Mouse (Mus musculus) E14TG2a.4 (cell line): ENCODE measurements around the gene Cse1l.

Experiments used
- H3K27me3 ChIP-seq: 2 replicates; pipeline ENCODE4 v1.6.1; 2014; ENCODE audit warnings: low read length, control low read depth; ENCODE audit not compliant: insufficient read depth
- H3K36me3 ChIP-seq: 2 replicates; pipeline ENCODE4 v1.6.1; 2014; ENCODE audit warnings: low read length, control low read depth; ENCODE audit not compliant: insufficient read depth
- H3K4me1 ChIP-seq: replicated peaks from 2 replicates; pipeline ENCODE4 v1.6.1; 2014; ENCODE audit warnings: low read depth, low read length, control low read depth
- H3K4me3 ChIP-seq: replicated peaks from 2 replicates; pipeline ENCODE4 v1.5.1; 2014; ENCODE audit warnings: mild to moderate bottlenecking, low read length
- H3K9me3 ChIP-seq: 2 replicates; pipeline ENCODE4 v1.6.1; 2014; ENCODE audit warnings: low read length, control low read depth
- CTCF ChIP-seq: conservative IDR thresholded peaks from 2 replicates; pipeline ENCODE4 v1.5.1; 2014; ENCODE audit warnings: low read length
- NANOG ChIP-seq: IDR thresholded peaks from 2 replicates; pipeline ENCODE4 v1.6.1; 2014; ENCODE audit warnings: borderline replicate concordance, low read length, mixed read lengths
- POU5F1 ChIP-seq: IDR thresholded peaks from 2 replicates; pipeline ENCODE4 v1.6.1; 2014; ENCODE audit warnings: low read length, borderline replicate concordance

Gene Cse1l

DNA sequence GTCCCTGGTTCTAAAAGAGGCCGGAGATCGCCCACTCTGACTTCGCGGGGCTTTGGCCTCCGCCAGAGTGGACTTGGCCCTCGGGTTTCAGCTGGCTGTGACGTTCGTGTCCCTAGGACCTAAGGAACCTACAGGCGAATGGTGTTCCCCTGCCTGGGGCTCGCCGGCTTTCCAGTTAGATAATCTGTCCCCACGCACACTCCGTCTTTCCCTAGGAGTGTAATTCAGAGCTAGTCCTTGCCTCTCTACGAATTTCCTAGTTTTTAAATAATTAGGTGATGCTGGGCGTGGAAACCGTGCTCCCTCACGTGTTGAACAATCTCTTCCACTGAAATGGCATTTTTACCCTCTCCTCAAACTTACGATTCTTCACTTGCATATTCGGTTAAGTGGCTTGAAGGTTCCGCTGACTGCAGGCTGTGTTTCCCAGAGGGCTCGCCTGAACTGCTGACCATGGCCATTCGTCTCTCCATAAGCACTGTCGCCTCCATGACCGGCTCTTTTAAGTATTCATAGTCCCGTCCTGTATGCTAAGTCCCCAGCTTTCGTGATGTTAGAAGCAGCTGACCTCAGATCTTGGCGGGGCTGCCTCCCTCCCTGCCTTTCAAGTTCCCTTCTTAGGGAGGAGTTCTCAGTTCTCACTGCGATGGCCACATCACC is 813 bp downstream of the Cse1l start:
- Histone ChIP-seq H3K4me3 (peak overlapping the region; percentile 98), H3K27me3 (no peaks in the 10 kb centered on the region), H3K36me3 (peaks cover 33% of the 10 kb centered on the region), H3K9me3 (no peaks in the 10 kb centered on the region), H3K4me1 (peaks cover 57% of the 10 kb centered on the region)
- TF ChIP-seq CTCF (no peak), NANOG (no peak), POU5F1 (no peak)

DNA sequence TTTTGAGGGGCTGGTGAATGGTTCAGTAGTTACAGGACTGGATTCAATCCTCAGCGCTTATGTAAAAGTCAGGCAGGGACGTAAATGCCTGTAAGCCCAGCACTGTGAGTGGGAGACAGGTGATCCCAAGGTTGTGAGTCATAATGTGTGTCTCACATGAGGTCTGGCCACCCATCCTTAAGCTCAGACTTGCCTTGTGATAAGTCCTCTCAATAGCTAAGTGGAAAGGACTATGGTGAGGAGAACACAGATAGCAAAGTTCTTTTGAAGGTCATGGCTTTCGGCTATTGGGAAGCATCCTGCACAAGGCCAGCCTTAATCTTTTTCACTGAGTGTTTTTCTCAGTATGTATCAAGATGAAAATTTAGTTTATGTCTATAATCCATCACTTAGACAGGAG is 3.9 kb downstream of the Cse1l start:
- peaks cover 69% of the 10 kb centered on the region for H3K4me1 ChIP-seq
- no peaks in the 10 kb centered on the region for H3K9me3 ChIP-seq
- TF ChIP-seq CTCF (no peak), NANOG (no peak), POU5F1 (no peak)
- no peak overlapping the region for H3K4me3 ChIP-seq
- no peaks in the 10 kb centered on the region for H3K27me3 ChIP-seq
- H3K36me3 ChIP-seq: peaks cover 56% of the 10 kb centered on the region

DNA sequence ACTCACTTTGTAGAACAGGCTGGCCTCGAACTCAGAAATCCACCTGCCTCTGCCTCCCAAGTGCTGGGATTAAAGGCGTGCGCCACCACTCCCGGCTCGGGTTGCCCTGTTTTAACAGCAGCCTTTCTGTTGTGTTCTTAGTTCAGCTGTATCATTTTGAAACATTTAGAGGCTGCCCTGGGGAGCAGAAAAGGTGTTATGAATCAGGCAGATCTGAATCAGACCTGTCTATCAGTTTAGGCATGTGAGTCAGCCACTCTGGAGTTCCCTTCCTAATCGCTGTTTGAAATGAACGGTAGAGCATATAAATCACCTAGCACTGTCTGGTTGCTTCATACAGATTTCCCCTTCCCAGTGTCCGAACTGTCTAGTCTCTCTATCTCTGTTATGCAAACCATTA is 4.7 kb downstream of the Cse1l start:
- TF ChIP-seq POU5F1 (no peak), CTCF (no peak), NANOG (no peak)
- Histone ChIP-seq H3K4me1 (peaks cover 61% of the 10 kb centered on the region), H3K4me3 (no peak overlapping the region; the same call in 1 of the 2 replicates), H3K36me3 (peaks cover 63% of the 10 kb centered on the region), H3K9me3 (no peaks in the 10 kb centered on the region), H3K27me3 (no peaks in the 10 kb centered on the region)

DNA sequence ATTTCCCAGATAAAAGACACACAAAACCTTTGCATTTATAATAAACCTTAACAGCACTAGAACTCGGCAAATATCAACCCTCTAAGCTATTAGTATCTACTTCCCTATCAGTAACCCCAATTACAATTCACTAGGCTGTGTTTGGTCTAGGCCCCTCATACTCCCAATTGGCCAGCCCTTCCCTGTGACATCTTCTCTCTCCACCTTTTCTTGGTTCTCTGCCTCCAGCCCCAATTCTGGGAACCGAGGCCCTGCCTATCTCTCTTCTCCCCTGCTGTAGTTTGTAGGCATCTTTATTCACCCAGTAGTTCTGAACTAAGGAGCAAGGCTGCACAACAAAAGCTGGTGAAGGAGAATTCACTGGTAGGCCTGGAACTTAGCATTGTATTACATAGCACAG is 18.1 kb downstream of the Cse1l start:
- H3K27me3 ChIP-seq: no peaks in the 10 kb centered on the region
- H3K4me3 ChIP-seq: no peak overlapping the region
- H3K9me3 ChIP-seq: no peaks in the 10 kb centered on the region
- H3K36me3 ChIP-seq: peaks cover 98% of the 10 kb centered on the region
- H3K4me1 ChIP-seq: peaks cover 8% of the 10 kb centered on the region; the same call in 1 of the 2 replicates
- TF ChIP-seq CTCF (no peak), NANOG (no peak), POU5F1 (no peak)

DNA sequence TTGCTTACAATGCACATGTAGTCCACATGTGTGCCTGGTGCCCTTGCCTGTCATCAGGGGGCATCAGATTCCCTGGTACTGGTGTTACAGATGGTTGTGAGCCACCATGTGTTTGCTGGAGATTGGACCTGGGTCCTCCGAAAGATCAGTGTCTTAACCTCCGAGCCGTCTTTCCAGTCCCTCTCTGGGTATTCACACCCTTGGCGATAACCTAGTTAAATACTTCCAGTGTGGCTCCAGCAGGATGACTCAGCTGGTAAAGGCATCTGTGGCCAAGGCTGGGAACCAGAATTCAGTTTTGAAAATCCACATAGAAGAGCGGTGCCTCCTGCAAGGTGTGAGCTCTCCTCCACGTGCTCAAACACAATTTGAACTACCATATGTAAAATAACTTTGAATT is 28.1 kb downstream of the Cse1l start:
- H3K27me3 ChIP-seq: no peaks in the 10 kb centered on the region
- TF ChIP-seq NANOG (no peak), CTCF (no peak), POU5F1 (no peak)
- no peak overlapping the region for H3K4me3 ChIP-seq

DNA sequence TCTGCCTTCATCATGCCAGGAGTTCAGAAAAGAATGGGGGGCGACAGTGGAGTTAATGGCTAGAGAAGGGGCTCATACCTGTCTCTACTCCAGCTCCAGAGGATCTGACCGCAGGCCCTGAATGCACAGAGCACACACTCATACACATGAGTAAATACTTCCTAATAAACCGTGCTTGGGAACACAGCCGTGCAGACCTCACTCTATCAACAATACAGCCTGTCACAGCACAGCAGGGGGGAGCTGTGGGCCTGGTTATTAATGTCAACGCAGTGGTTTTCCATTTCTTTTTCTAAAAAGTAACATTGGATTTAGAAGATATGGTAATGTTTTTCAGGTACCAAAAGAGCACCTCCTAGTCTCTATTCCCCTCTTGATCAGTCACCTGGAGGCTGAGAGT is 28.6 kb downstream of the Cse1l start:
- H3K27me3 ChIP-seq: no peaks in the 10 kb centered on the region
- no peak for TF ChIP-seq POU5F1
- no peak for TF ChIP-seq CTCF
- TF ChIP-seq NANOG: no peak
- no peak overlapping the region for H3K4me3 ChIP-seq
- H3K4me1 ChIP-seq: no peaks in the 10 kb centered on the region
- no peaks in the 10 kb centered on the region for H3K9me3 ChIP-seq
- peaks cover 98% of the 10 kb centered on the region for H3K36me3 ChIP-seq

More for the DNA sequence above, 28.1 kb downstream of the Cse1l start:
- Histone ChIP-seq H3K9me3 (no peaks in the 10 kb centered on the region), H3K36me3 (peaks cover 98% of the 10 kb centered on the region), H3K4me1 (no peaks in the 10 kb centered on the region)

DNA sequence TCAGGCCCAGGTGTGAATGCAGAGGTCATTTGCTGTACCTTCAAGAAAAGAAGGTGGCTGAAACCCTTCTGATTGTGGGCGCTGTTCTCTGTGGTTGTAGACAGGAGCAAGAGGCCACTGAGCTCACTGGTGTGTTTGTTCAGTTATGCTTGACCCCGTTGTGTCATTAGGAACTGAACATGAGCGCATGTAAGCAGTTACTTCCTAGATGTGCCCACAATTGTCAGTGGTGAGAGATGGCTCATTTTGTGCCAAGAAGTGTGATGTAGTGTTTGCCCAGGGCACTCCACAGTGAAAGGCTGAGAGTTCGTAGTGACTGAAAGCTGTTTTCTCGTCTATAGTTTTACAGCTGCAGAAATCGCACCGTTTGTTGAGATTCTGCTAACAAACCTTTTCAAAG is 29.7 kb downstream of the Cse1l start:
- Histone ChIP-seq H3K4me1 (no peaks in the 10 kb centered on the region), H3K27me3 (no peaks in the 10 kb centered on the region), H3K9me3 (no peaks in the 10 kb centered on the region), H3K4me3 (no peak overlapping the region), H3K36me3 (peaks cover 96% of the 10 kb centered on the region)
- TF ChIP-seq CTCF (no peak), POU5F1 (no peak), NANOG (no peak)

DNA sequence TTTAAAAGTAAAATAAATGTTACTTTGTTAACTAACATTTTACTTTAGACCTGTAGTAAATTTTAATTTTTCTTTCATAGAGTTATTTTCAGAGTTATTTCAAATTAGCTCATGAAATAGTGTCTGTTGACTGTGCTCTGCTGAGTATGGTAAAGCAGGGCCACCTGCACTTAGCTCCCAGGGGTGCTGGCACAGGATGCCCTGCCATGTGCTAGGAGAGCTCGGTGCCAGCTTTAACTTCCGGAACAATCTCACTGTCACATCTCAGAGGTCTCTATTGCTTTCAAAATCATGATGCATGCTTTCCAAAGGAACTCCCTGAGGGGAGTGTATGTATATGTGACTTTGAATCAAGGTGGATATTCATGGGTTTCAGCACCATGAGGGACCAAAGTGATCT is 30.3 kb downstream of the Cse1l start:
- TF ChIP-seq NANOG: no peak
- no peak for TF ChIP-seq CTCF
- TF ChIP-seq POU5F1: no peak
- Histone ChIP-seq H3K4me3 (no peak overlapping the region), H3K27me3 (no peaks in the 10 kb centered on the region), H3K36me3 (peaks cover 96% of the 10 kb centered on the region), H3K4me1 (no peaks in the 10 kb centered on the region), H3K9me3 (no peaks in the 10 kb centered on the region)

DNA sequence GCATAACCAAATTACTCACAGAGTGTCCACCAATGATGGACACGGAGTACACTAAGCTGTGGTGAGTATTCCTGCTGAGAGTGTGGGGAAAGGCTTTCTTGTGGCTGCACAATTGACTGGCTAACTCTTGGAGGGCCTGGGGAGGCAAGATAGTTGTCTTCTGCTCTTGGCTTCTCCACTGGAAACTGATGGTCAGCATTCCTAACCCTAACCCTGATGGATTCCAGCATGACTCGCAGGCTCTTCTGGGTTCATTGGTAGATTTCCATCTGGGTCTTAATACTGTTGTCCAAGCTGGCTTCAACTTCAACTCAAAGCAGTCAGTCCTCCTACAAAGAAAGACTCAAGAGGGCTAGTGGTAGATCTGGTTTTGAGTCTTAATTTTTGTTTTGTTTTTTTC is 37.3 kb downstream of the Cse1l start:
- H3K9me3 ChIP-seq: no peaks in the 10 kb centered on the region
- peaks cover 98% of the 10 kb centered on the region for H3K36me3 ChIP-seq
- TF ChIP-seq POU5F1 (no peak), NANOG (no peak), CTCF (no peak)
- no peak overlapping the region for H3K4me3 ChIP-seq
- no peaks in the 10 kb centered on the region for H3K27me3 ChIP-seq
- no peaks in the 10 kb centered on the region for H3K4me1 ChIP-seq
